Mouse (Mus musculus): Measurements from ENCODE around the gene Gadd45b. TPM values are rescaled to one million over a fixed set of nuclear protein-coding genes. Genes with fewer than 3 reads are reported as not detected.
A peak's percentile ranks its signal among the peaks of the same experiment; 100 is the strongest.

The Gadd45b gene
- total RNA-seq, 2 experiments from 2014 or later = 1.3 to 9.2 TPM

DNA sequence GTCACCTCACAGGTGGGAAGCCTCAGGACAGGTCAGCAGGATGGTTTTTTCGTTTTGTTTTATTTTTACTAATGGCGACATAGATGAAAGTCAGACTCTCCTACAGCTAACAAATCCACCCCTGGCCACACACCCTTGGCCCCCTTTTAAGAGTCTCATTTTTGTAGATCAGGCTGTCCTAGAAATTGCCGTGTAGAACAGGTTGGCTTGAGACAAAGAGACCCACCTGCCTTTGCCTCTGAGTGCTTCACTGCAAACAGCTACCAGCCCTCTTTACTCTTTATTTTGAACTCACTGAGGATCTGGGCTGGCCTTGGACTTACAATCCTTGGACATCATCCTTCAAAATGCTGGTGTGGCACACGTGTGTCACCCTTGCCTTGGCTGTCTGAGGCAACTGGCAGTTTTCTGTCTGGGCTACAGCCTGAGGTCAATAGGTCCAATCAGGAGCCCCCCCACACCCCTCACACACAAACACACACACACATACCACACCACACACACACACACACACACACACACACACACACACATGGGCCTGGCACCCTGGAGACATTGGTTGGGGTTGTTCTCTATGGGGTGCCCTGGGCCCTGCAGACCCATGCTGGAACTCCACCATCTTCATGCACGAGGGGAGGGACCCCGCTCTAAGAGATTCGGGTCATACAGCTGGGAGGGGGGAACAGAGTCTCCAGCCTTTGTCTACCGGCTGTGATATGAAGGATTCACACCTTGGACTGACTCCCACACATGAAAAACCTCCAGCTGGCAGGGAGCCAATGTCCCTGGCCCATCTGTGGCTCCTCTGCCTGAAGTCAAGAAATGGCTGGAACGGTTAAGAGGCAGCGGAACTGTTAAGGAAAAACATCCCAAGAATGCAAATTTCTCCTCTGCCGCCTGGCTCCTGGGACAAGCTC is 42.5 kb downstream of the Gadd45b start:
- no peak for ATAC-seq (replicated peaks; ENCODE audit: low FRiP score, poor library complexity, severe bottlenecking)

DNA sequence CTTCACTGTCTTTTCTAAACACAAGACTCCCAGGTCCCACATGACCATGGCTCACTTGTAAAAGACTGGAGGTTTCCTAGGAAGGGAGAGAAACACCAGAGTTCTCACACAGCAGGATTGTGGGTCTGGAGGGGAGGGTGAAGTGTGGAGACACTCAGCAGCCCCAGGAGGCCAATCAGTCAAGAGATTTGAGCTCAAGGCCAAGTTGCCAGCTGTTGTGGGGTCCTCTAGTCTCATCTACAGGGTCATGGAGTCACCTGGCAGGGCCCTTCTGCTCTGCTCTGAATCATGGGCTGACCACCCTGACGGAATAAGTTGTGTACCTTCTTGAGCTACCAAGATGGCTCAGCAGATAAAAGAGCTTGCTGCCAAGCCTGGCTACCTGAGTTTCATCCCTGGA is 43.8 kb downstream of the Gadd45b start:
- ATAC-seq (replicated peaks; ENCODE audit: low FRiP score, poor library complexity, severe bottlenecking) = no peak

DNA sequence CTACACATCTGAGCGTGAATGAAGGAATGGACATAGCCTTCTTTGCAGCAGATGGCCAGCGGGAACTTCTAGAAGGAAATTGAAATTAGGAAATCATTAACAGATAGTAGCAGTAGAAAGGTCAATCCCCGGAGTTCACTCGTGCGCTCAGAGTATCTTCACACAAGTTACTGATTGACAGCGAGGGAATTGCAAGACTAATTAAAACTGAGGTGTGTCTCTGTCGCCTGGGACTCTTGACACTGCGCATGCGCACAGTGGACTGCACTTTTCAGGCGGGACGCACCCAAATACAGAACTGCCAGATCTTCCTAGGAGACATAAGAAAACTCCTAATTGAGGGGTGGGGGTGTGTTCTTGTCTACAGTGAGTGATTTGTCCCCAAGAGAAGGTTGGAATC is 45.6 kb downstream of the Gadd45b start:
- ATAC-seq (replicated peaks; ENCODE audit: low FRiP score, poor library complexity, severe bottlenecking) = no peak

DNA sequence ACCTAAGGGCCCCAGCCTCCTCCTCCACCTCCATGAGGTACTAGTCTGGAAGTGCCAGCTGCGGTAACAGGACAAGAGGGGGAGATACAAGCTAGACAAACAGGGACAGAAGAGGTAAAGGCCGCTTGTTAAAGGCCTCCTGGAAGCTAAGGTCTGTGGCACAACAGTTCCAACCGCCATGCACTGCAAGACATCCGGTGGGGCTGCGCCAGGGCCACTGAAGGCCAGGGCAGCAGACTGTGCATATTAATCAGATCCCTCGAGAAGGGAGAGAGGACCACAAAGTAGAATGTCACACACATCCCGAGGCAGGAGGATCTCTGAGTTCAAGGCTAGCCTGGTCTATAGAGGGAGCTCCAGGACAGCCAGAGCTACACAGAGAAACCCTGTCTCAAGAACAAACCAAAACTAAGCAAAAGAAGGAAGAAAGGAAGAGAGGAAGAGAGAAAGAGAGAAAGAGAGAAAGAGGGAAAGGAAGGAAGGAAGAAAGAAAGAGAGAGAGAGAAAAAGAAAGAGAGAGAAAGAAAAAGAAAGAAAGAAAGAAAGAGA is 51.8 kb downstream of the Gadd45b start:
- ATAC-seq (replicated peaks; ENCODE audit: low FRiP score, poor library complexity, severe bottlenecking) = 0 out of 2 replicates have a peak, but pooled peaks have one; percentile 10

Other genes starting within 250 kb of the Gadd45b start
- 19.5 and 32.3 TPM in 2 replicates for gene Mob3a, start 228.1 kb upstream of the Gadd45b start, total RNA-seq (2015; ENCODE audit: low replicate concordance)
- 9.0 and 25.7 TPM in 2 replicates for gene Mob3a, start 228.1 kb upstream of the Gadd45b start, total RNA-seq (2017; ENCODE audit: low replicate concordance)
- 21.4 and 36.4 TPM in 2 replicates for gene Izumo4, start 227.9 kb upstream of the Gadd45b start, total RNA-seq (2015; ENCODE audit: low replicate concordance)
- gene Izumo4, start 227.9 kb upstream of the Gadd45b start, total RNA-seq (2017; ENCODE audit: low replicate concordance) = 3.3 and 3.8 TPM in 2 replicates
- gene Ap3d1, start 187.8 kb upstream of the Gadd45b start, total RNA-seq (2015; ENCODE audit: low replicate concordance) = 42.8 and 69.6 TPM in 2 replicates
- 66.0 and 111 TPM in 2 replicates for gene Ap3d1, start 187.8 kb upstream of the Gadd45b start, total RNA-seq (2017; ENCODE audit: low replicate concordance)
- 69.6 and 105 TPM in 2 replicates for gene Dot1l, start 174.9 kb upstream of the Gadd45b start, total RNA-seq (2015; ENCODE audit: low replicate concordance)
- 51.7 and 61.7 TPM in 2 replicates for gene Dot1l, start 174.9 kb upstream of the Gadd45b start, total RNA-seq (2017; ENCODE audit: low replicate concordance)
- gene Sf3a2, start 131.9 kb upstream of the Gadd45b start, total RNA-seq (2015; ENCODE audit: low replicate concordance) = 34.2 and 48.6 TPM in 2 replicates
- 16.8 and 18.1 TPM in 2 replicates for gene Sf3a2, start 131.9 kb upstream of the Gadd45b start, total RNA-seq (2017; ENCODE audit: low replicate concordance)
- gene Plekhj1, start 131.4 kb upstream of the Gadd45b start, total RNA-seq (2015; ENCODE audit: low replicate concordance) = 71.0 and 81.7 TPM in 2 replicates
- gene Plekhj1, start 131.4 kb upstream of the Gadd45b start, total RNA-seq (2017; ENCODE audit: low replicate concordance) = 18.9 and 38.1 TPM in 2 replicates
- not detected in 2 replicates for gene Amh, start 124.8 kb upstream of the Gadd45b start, total RNA-seq (2015; ENCODE audit: low replicate concordance)
- gene Amh, start 124.8 kb upstream of the Gadd45b start, total RNA-seq (2017; ENCODE audit: low replicate concordance) = not detected in 2 replicates
- not detected in 2 replicates for gene Jsrp1, start 116.6 kb upstream of the Gadd45b start, total RNA-seq (2015; ENCODE audit: low replicate concordance)
- not detected in 2 replicates for gene Jsrp1, start 116.6 kb upstream of the Gadd45b start, total RNA-seq (2017; ENCODE audit: low replicate concordance)
- 1,470 and 1,566 TPM in 2 replicates for gene Oaz1, start 103.4 kb upstream of the Gadd45b start, total RNA-seq (2015; ENCODE audit: low replicate concordance)
- gene Oaz1, start 103.4 kb upstream of the Gadd45b start, total RNA-seq (2017; ENCODE audit: low replicate concordance) = 158 and 259 TPM in 2 replicates
- gene Lingo3, start 86.0 kb upstream of the Gadd45b start, total RNA-seq (2015; ENCODE audit: low replicate concordance) = not detected in 2 replicates
- not detected in 2 replicates for gene Lingo3, start 86.0 kb upstream of the Gadd45b start, total RNA-seq (2017; ENCODE audit: low replicate concordance)
- 24.7 and 54.4 TPM in 2 replicates for gene Lsm7, start 74.9 kb upstream of the Gadd45b start, total RNA-seq (2015; ENCODE audit: low replicate concordance)
- gene Lsm7, start 74.9 kb upstream of the Gadd45b start, total RNA-seq (2017; ENCODE audit: low replicate concordance) = 75.3 and 78.9 TPM in 2 replicates
- 262 and 270 TPM in 2 replicates for gene Sppl2b, start 74.8 kb upstream of the Gadd45b start, total RNA-seq (2015; ENCODE audit: low replicate concordance)
- gene Sppl2b, start 74.8 kb upstream of the Gadd45b start, total RNA-seq (2017; ENCODE audit: low replicate concordance) = 283 and 322 TPM in 2 replicates
- 0.72 TPM in 1 of 2 replicates, not detected in the other for gene Tmprss9, start 58.2 kb upstream of the Gadd45b start, total RNA-seq (2015; ENCODE audit: low replicate concordance)
- gene Tmprss9, start 58.2 kb upstream of the Gadd45b start, total RNA-seq (2017; ENCODE audit: low replicate concordance) = 0.30 TPM in 1 of 2 replicates, not detected in the other
- 17.6 and 32.1 TPM in 2 replicates for gene Timm13, start 29.1 kb upstream of the Gadd45b start, total RNA-seq (2015; ENCODE audit: low replicate concordance)
- 3.7 and 7.6 TPM in 2 replicates for gene Timm13, start 29.1 kb upstream of the Gadd45b start, total RNA-seq (2017; ENCODE audit: low replicate concordance)
- gene Lmnb2, start 11.8 kb upstream of the Gadd45b start, total RNA-seq (2015; ENCODE audit: low replicate concordance) = 0.36 and 1.3 TPM in 2 replicates
- gene Lmnb2, start 11.8 kb upstream of the Gadd45b start, total RNA-seq (2017; ENCODE audit: low replicate concordance) = 7.3 and 9.0 TPM in 2 replicates
- not detected in 2 replicates for gene Gng7, start 84.9 kb downstream of the Gadd45b start, total RNA-seq (2015; ENCODE audit: low replicate concordance)
- 0.38 and 0.90 TPM in 2 replicates for gene Gng7, start 84.9 kb downstream of the Gadd45b start, total RNA-seq (2017; ENCODE audit: low replicate concordance)
- not detected in 2 replicates for gene Diras1, start 95.6 kb downstream of the Gadd45b start, total RNA-seq (2015; ENCODE audit: low replicate concordance)
- gene Diras1, start 95.6 kb downstream of the Gadd45b start, total RNA-seq (2017; ENCODE audit: low replicate concordance) = not detected in 2 replicates
- gene Slc39a3, start 107.4 kb downstream of the Gadd45b start, total RNA-seq (2015; ENCODE audit: low replicate concordance) = 4.3 and 7.1 TPM in 2 replicates
- gene Slc39a3, start 107.4 kb downstream of the Gadd45b start, total RNA-seq (2017; ENCODE audit: low replicate concordance) = 1.2 and 4.2 TPM in 2 replicates
- gene Sgta, start 130.1 kb downstream of the Gadd45b start, total RNA-seq (2015; ENCODE audit: low replicate concordance) = 13.0 and 22.2 TPM in 2 replicates
- gene Sgta, start 130.1 kb downstream of the Gadd45b start, total RNA-seq (2017; ENCODE audit: low replicate concordance) = 13.8 and 16.6 TPM in 2 replicates
- gene Thop1, start 140.0 kb downstream of the Gadd45b start, total RNA-seq (2015; ENCODE audit: low replicate concordance) = 2.9 and 4.3 TPM in 2 replicates
- gene Thop1, start 140.0 kb downstream of the Gadd45b start, total RNA-seq (2017; ENCODE audit: low replicate concordance) = 3.2 and 22.8 TPM in 2 replicates
- gene Creb3l3, start 168.8 kb downstream of the Gadd45b start, total RNA-seq (2015; ENCODE audit: low replicate concordance) = not detected in 2 replicates
- not detected in 2 replicates for gene Creb3l3, start 168.8 kb downstream of the Gadd45b start, total RNA-seq (2017; ENCODE audit: low replicate concordance)
- gene Map2k2, start 175.8 kb downstream of the Gadd45b start, total RNA-seq (2015; ENCODE audit: low replicate concordance) = 36.4 and 39.4 TPM in 2 replicates
- 54.0 and 71.5 TPM in 2 replicates for gene Map2k2, start 175.8 kb downstream of the Gadd45b start, total RNA-seq (2017; ENCODE audit: low replicate concordance)
- gene Zbtb7a, start 205.1 kb downstream of the Gadd45b start, total RNA-seq (2015; ENCODE audit: low replicate concordance) = 31.7 and 33.1 TPM in 2 replicates
- 23.1 and 33.2 TPM in 2 replicates for gene Zbtb7a, start 205.1 kb downstream of the Gadd45b start, total RNA-seq (2017; ENCODE audit: low replicate concordance)
- gene Pias4, start 237.8 kb downstream of the Gadd45b start, total RNA-seq (2015; ENCODE audit: low replicate concordance) = 24.1 and 27.2 TPM in 2 replicates
- 15.3 and 46.0 TPM in 2 replicates for gene Pias4, start 237.8 kb downstream of the Gadd45b start, total RNA-seq (2017; ENCODE audit: low replicate concordance)
- 267 and 296 TPM in 2 replicates for gene Eef2, start 246.6 kb downstream of the Gadd45b start, total RNA-seq (2015; ENCODE audit: low replicate concordance)
- gene Eef2, start 246.6 kb downstream of the Gadd45b start, total RNA-seq (2017; ENCODE audit: low replicate concordance) = 399 and 622 TPM in 2 replicates